Mouse (Mus musculus): ENCODE measurements around the gene Ak1.

- no peak for TF ChIP-seq RCOR1 (conservative IDR thresholded peaks at IDR 0.05; ENCODE audit: low read depth, low read length)
- TF ChIP-seq IRF4 (IDR thresholded peaks at IDR 0.05; ENCODE audit: low read depth, low read length): no peak
- TF ChIP-seq MAZ (IDR thresholded peaks at IDR 0.05; ENCODE audit: low read depth, low read length): no peak
Measured at GRCm38 (mm10) chr2:32677683-32678082, 56.1 kb downstream of the Ak1 start.

All from CH12.LX (cell line).